Mouse (Mus musculus): ENCODE measurements around the gene Zfp420.

- TF ChIP-seq CTCF (IDR thresholded peaks at IDR 0.05; ENCODE audit: low read depth, low read length) (no peak), EP300 (IDR thresholded peaks at IDR 0.05; ENCODE audit: insufficient read depth, low read depth, low read length) (no peak), POLR2A (IDR thresholded peaks at IDR 0.05; ENCODE audit: insufficient read depth, low read length) (no peak)
Observed at GRCm38 (mm10) chr7:29815061-29815784, 44.6 kb upstream of the Zfp420 start.

All from ES-Bruce4 (cell line).